Mouse (Mus musculus) adrenal gland, adult 8-10 months (tissue): Measurements from ENCODE around the gene Oit1. TPM values are rescaled to one million over a fixed set of nuclear protein-coding genes. Genes with fewer than 3 reads are reported as not detected.
A peak's percentile ranks its signal among the peaks of the same experiment; 100 is the strongest.

Experiments used
- DNase-seq: peaks from one replicate; pipeline ENCODE4 v3.0.0; 2022
- total RNA-seq, 4 experiments: library from RNA; stranded (reverse); gene quantifications; 2 replicates each; pipeline ENCODE4 v1.2.4; 2022

The Oit1 gene
- total RNA-seq, 4 experiments from 2014 or later: not detected

DNA sequence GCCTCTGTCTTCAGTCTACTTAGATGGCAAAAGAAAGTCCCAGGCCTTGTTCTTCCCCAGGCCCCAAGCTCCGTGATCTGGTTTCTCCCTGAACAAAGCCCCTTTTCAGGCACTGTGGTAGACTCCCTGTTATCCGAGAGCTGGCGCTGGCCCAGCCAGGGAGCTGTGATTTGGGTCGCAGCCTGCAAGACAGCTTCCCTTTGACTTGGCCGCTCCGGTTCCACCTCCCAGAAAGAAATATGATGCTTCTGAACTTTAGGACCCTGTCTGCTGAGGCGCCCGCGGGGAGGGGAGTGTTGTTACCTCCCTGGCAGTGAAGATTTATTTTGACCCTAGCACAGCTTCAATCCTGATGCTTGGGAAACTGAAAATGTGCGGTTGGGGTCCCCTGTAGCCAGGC lies 42.6 kb downstream of the Oit1 start:
- no peak for DNase-seq

- DNase-seq: no peak
These were observed 44.0 kb downstream of the Oit1 start for GRCm38 (mm10) chr14:8334511-8334910.

DNA sequence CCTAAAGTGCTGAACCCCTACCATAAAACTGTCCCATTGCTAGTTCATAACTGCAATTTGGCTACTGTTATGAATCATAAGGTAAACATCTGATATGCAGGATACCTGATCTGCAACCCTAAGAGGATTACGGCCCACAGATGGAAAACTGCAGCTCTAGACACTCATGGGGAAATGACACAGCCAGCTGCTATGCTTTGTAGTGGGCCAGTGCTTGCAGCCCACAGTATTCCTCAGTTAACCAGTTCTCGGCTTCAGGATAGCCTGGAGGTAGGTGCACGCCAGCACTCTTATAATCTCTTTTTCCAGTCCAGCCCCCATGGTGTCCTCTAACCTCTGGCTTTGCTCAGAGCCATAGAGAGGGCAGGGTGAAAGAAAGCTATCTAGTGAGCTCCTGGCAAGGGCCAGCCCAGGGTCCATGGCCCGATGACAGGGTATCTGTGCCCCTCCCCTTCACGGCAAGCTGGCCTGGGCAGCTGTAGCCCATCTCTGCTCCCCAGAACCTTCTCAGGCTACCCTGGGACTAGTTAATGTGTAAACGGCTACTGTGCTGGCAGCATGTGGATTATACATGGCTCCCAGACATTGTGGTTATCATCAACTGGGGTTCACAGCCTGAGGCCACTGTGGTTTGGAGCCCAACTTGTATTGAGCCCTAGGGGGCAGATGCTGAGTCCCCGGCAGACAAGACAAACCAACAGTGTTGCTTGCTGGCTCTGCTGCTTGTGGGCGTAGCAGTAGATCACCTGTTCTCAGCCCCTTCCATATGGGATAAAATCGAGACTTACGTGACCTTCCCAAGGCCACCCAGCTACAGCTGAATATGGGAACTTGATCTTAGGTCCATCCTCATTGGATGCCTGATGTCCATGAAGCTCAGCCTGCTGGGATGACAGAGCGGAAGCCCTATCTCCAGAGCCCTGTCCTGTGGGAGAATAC lies 46.0 kb downstream of the Oit1 start:
- DNase-seq: no peak

DNA sequence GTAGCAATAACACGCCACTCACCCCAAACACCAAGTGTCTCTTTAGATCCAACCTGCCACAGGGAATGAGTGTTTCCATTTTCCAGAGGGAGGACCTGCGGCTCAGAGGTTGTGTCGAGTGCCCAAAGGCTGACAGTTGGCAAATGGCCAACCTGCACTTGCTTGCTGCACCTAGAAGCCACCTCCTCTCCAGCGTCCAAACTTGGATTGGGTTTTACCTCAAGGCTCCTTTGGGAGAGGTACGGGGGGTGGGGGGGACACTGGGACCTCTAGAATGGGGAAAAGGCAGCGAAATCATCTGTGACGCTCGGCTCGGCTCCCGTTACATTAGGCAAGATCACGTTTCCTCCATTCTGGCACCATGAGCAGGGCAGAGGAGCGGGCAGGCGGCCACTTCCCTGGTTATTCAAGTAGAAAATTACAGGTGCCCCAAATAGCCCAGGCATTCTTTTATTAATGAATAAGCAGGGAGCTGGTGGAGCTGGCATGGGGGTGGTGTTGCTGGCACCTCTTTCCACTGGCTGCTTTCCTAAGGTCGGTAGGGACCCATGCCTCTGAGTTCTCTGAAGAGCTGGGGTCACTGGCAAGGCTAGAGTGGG lies 47.1 kb downstream of the Oit1 start:
- no peak for DNase-seq

- DNase-seq: no peak
These were observed 48.2 kb downstream of the Oit1 start for GRCm38 (mm10) chr14:8330390-8330789.

GRCm38 (mm10) chr14:8329552-8329951 lies 49.0 kb downstream of the Oit1 start:
- no peak for DNase-seq

DNA sequence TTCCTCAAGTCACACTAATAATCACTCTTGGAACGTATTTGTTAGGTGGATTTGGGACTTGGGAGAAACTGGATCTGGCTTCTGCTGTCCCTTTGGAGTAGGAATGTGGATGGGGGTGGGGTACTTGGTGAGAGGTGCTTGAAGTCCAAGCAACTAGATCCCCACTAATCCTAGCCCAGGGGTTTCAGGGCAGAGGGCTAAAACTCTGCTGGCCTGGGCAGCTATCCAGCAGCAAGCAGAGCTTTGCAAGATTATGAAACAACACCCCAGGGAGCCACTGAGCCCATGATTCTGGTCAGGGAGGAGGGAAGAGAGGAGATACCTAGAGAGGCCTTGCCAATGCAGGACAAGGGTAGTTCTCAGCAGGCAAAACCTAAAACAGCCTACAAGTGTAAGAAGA lies 51.2 kb downstream of the Oit1 start:
- DNase-seq: peak; percentile 24

- no peak for DNase-seq
These were observed 51.6 kb downstream of the Oit1 start for GRCm38 (mm10) chr14:8326961-8327360.

DNA sequence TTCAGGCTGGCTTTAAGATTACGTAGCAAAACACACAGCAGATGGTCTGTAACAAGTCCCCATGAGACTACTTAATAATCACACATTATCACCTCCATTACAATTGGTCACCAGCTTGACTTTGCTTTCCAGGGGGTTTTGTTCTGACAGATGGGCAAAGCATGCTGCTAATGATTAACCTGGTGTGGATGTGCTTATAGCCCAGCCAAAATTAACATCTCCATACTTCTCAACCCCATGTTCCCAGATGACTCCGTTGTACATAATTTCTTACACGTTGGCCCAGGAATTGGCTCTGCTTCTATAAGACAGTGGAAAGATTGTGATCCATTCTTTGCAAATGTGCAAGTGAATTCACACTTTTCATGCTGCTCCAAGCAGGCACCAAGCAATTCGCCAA lies 52.8 kb downstream of the Oit1 start:
- no peak for DNase-seq

- DNase-seq: no peak
These were observed 58.0 kb downstream of the Oit1 start for GRCm38 (mm10) chr14:8320528-8320927.

DNA sequence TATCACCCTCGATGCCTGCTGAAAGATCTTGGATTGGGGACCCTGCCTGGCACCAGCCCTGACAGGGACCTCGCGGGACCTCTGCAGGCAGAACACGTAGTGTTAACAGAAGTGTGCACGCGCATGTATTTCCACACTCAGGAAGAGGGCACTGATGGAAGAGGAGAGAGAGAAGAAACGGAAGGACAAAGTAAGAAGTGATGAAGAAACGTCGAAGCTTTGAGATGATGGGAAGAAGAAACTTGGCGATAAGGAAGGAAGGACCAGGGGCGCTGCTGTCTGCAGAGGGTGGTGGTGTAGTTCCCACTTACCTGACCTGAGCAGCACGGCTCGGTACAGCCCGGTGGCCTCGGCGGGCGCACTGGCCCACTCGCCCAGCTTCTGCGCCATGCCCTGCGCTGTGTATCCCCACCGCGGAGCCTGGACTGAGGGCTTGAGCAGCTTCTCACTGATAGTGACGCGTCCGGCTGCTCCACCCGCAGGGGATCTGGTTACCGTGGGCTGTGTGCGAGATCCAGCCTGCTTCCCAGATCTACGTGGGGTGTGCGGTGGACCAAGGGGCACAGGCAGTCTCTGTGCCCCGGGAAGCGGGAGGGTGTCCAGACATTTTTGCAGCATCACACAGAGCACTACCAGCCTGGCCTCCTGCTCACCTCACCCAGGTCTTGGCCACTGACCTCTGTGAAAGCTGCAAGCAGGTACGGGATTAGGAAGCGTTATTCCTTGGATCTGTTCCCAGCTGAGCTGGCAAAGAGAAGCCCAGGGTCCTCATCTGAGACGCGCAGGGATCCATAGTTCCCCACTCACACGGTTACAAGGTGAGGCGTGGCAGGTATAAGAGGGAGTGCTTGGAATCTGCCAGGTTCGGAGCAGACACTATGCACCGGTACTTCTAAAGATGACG lies 61.1 kb downstream of the Oit1 start, which contains the start of gene Fam107a:
TSS of gene Fam107a (minus strand) at position 830 of the 904 bp plus-strand sequence.
- DNase-seq: no peak

DNA sequence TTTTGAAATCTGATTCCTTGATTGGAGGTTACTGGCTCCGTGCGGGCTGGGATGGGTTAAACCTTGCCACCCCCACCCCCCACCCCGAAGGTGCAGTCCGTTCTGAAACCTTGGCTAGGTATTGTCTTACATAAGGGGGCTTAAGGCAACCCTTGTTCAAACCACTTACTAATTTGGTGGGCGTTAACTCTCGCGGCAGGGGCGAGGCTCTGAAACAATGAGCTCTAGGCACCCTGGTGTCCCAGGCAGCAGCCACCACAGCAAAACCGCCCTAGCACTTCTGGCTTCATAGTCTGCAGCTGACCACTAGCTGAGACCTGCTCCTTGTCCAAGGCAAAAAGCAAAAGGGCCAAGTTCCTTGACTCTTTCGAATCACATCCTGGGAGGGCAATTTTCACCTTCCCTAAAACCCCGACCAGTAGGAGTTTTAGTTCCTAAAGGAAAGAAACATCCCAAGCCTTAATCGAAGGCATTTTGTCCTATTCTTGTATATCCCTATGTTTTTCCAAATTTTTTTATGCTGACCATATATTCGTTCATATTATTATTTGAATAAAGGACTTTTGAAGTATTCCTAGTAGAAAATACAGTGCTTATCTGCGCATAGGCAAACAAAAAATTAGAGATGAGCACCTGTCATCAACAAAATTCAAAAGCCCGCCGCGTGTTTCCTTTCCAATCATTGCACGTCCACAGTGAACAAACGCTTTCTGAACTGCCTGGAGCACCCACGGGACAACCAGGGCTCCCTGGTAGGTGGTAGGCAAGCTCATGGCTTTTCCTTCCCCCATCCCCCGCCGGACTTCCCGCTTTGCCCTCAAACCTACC lies 62.0 kb downstream of the Oit1 start:
- DNase-seq: no peak

DNA sequence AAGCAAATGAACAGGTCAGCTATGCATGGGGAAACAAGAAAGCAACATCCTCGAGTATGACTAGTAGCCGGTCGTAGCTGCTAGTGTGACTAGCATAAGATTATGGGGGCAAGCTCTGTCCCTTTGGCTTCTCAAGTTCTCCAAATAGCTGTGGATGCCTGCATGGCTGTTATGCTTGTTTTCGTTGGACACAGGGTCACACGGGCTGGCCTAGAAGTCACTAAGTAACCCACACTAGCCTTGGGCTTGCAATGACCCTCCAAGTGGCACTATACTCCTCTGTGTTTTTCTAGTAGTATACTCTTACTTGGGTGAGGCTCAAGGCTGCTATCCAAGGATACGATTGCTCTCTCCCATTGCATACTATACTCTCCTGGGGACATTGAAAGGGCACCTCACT lies 63.4 kb downstream of the Oit1 start:
- DNase-seq: no peak

- DNase-seq: no peak
These were observed 64.0 kb downstream of the Oit1 start for GRCm38 (mm10) chr14:8314536-8314935.

GRCm38 (mm10) chr14:8313877-8314276 lies 64.7 kb downstream of the Oit1 start:
- no peak for DNase-seq

DNA sequence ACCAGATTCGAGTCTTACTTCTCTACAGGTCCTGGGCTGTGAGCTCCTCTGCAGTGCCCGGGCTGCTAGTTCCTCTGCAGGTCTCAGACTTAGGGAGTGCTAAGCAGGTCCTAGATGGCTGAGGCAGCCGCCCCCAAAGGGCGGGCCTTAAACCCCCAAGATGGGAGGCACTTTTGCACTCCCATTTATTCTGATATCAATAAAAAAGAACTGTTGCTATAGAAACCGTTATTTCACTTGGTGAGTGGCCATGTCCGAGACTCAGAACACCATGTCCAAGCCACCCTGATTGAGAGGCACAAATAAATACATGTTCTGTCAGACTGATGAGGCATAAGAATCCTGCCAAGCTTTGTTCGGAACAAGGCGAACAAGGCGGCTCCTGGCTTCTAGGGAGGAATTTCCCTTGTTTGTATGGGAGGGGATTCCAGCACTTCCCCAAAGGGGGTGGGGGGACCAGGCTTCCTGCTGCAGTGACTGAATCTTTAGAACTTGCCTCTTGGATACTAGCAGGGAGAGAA lies 68.9 kb downstream of the Oit1 start:
- no peak for DNase-seq

DNA sequence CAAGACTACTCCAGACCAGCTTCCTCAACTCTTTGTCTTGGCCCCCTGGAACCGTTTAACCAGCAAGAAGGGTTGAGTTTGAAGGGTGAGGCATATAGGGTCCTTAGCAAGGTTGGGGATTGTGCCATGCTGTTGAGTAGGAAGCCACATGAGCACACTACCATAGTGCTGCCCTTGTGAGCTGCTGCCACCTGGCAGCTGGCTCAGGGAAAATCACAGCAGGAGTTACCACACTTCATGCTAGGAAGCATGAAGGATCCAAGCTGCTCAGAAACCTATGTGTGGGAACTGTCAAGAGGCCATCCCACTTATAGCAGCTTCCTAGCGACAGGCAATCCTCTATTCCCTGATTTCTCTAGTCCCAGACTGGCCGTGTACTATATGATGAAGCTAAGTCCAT lies 69.9 kb downstream of the Oit1 start:
- DNase-seq: no peak

- DNase-seq: no peak
These were observed 71.7 kb downstream of the Oit1 start for GRCm38 (mm10) chr14:8306884-8307283.

- no peak for DNase-seq
These were observed 73.5 kb downstream of the Oit1 start for GRCm38 (mm10) chr14:8305014-8305413.

GRCm38 (mm10) chr14:8304082-8304481 lies 74.5 kb downstream of the Oit1 start:
- DNase-seq: no peak

DNA sequence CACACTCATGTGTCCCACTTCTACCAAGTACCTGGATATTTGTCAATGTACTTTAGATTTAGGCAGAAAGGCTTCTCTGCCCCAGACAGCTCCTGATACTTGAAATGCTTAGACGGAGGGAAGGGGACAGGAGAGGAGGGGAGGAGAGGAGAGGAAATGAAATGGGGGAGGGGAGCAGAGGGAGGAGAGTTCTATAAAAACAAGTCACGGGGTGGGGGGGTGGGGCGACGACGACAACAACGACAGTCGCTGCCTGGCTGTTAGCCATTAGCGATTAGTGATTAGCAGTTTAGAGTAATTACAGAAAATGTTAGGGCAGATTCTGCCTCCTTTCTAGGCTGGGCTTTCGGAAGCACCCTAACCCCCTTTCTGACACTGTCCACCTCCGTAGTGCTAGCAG lies 75.9 kb downstream of the Oit1 start:
- DNase-seq: no peak

DNA sequence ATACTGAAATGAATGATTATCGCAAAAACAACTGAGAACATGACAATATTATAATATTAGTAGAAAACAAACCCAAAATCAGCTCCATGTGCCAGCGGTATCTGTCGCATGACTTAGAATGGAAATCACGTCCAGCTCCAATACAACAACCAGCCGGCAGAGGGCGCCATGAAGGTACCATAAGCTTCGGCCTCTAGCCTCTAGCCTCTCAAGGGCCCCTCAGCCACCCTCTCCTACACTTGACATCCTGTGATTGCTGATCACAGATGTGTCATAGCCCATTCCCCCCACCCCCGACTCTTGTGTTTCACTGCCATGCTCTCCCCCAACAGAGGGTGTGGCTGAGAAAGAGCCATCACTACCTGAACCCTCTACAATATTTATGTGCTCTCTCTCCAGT lies 78.3 kb downstream of the Oit1 start:
- DNase-seq: no peak
